Mouse (Mus musculus): ENCODE measurements around the gene Isca2.

DNA sequence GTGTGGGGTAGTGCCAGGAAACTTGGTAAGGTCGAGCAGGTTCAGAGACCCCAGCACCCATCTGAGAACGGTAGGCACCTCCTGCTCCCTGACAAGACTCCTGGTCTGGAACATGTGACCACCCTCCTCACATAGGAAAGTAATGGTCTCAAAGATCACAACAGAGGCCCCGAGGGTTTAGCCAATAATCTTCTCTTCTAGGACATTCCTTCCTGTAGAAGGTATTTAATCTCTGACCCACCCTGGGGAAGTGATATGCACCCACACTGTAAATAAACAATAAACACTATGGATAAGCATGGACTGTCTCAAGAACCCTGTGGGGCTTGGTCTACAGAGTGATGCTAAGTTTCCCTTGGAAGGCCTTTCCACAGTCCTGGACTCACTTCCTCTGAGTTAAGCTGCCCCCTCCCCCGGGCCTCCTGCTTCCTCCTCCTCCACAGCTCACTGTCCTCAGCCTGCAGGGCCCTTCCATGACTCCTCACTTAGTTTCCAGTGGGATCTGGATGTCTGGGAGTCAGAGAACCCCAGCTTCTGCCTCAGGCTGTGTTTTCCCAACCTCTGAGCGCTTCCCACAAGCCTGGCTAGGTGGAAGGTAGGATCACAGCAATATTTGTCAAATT is 6.8 kb upstream of the Isca2 start:
- TF ChIP-seq POLR2A (IDR thresholded peaks at IDR 0.05; ENCODE audit: low read depth, low read length) (no peak), CTCF (IDR thresholded peaks at IDR 0.05; ENCODE audit: borderline replicate concordance, insufficient read depth, low read length) (no peak)

All from embryonic fibroblast, embryonic 13.5 days (primary cell).